Mouse (Mus musculus) ES-Bruce4 (cell line): ENCODE results near the gene Sin3a. TPM values are rescaled to one million over a fixed set of nuclear protein-coding genes. Genes with fewer than 3 reads are reported as not detected.
A peak's percentile ranks its signal among the peaks of the same experiment; 100 is the strongest.

Source experiments
- H3K27ac ChIP-seq: 2 replicates; pipeline ENCODE4 v1.5.1; 2012; ENCODE audit warnings: low read length, inconsistent platforms; ENCODE audit not compliant: insufficient read depth
- H3K27me3 ChIP-seq: 2 replicates; pipeline ENCODE4 v1.6.1; 2012; ENCODE audit warnings: mild to moderate bottlenecking, low read length, inconsistent platforms; ENCODE audit not compliant: control insufficient read depth, poor library complexity, insufficient read depth, severe bottlenecking
- H3K36me3 ChIP-seq: 2 replicates; pipeline ENCODE4 v1.6.1; 2012; ENCODE audit warnings: inconsistent platforms, mild to moderate bottlenecking, low read length, moderate library complexity; ENCODE audit not compliant: control insufficient read depth, poor library complexity, insufficient read depth, severe bottlenecking
- H3K4me1 ChIP-seq: one replicate; pipeline ENCODE4 v1.8.1; 2011; ENCODE audit warnings: low read length; ENCODE audit not compliant: control insufficient read depth, insufficient read depth
- H3K4me3 ChIP-seq: 2 replicates; pipeline ENCODE4 v1.5.1; 2011; ENCODE audit warnings: low read depth, mild to moderate bottlenecking, low read length
- H3K9ac ChIP-seq: 2 replicates; pipeline ENCODE4 v1.6.1; 2012; ENCODE audit warnings: low read depth, mild to moderate bottlenecking, inconsistent platforms; ENCODE audit not compliant: poor library complexity, severe bottlenecking
- H3K9me3 ChIP-seq: replicated peaks from 2 replicates; pipeline ENCODE4 v1.6.1; 2012; ENCODE audit warnings: mild to moderate bottlenecking, low read length, inconsistent platforms; ENCODE audit not compliant: control insufficient read depth, poor library complexity, insufficient read depth, severe bottlenecking
- CTCF ChIP-seq: IDR thresholded peaks from one replicate; pipeline ENCODE4 v1.8.1; 2011; ENCODE audit warnings: low read depth, low read length
- EP300 ChIP-seq: IDR thresholded peaks from 2 replicates; pipeline ENCODE4 v1.6.1; 2011; ENCODE audit warnings: low read depth, low read length; ENCODE audit not compliant: insufficient read depth
- POLR2A ChIP-seq: IDR thresholded peaks from one replicate; pipeline ENCODE4 v1.8.1; 2011; ENCODE audit warnings: low read length; ENCODE audit not compliant: insufficient read depth
- polyA plus RNA-seq: library from polyadenylated mRNA; stranded (reverse); fragments of >200 nt; gene quantifications from 2 replicates; pipeline ENCODE4 v1.2.4, GENCODE M21; 2011; ENCODE audit warnings: low read depth; ENCODE audit not compliant: missing spikeins, insufficient read depth, insufficient read length

The Sin3a gene
- polyA plus RNA-seq, 1 experiment = 141 TPM

- Histone ChIP-seq H3K4me1 (no peaks in the 10 kb centered on the region), H3K9ac (no peak overlapping the region), H3K4me3 (no peak overlapping the region), H3K9me3 (no peaks in the 10 kb centered on the region), H3K36me3 (peaks cover 29% of the 10 kb centered on the region), H3K27ac (no peak overlapping the region), H3K27me3 (no peaks in the 10 kb centered on the region)
- TF ChIP-seq EP300 = no peak
- no peak for TF ChIP-seq POLR2A
- TF ChIP-seq CTCF = no peak
Measured at GRCm38 (mm10) chr9:57129641-57130040, 57.8 kb downstream of the Sin3a start.

GRCm38 (mm10) chr9:57130577-57131433 lies 59.0 kb downstream of the Sin3a start, which contains the start of gene Man2c1:
TSS of gene Man2c1 (plus strand) at chr9:57130690.
- no peaks in the 10 kb centered on the region for H3K9me3 ChIP-seq
- peaks cover 19% of the 10 kb centered on the region for H3K36me3 ChIP-seq
- H3K9ac ChIP-seq = peak within 1 kb of the TSS; percentile 54
- H3K4me1 ChIP-seq = no peaks in the 10 kb centered on the region
- H3K4me3 ChIP-seq = peak within 1 kb of the TSS; percentile 77
- H3K27ac ChIP-seq = peak within 1 kb of the TSS; percentile 39
- TF ChIP-seq EP300 (no peak), POLR2A (peak; percentile 87), CTCF (peak; percentile 78)
- no peaks in the 10 kb centered on the region for H3K27me3 ChIP-seq

GRCm38 (mm10) chr9:57137246-57137645 lies 65.4 kb downstream of the Sin3a start:
- Histone ChIP-seq H3K4me3 (no peak overlapping the region), H3K36me3 (peaks cover 8% of the 10 kb centered on the region), H3K4me1 (no peaks in the 10 kb centered on the region), H3K9ac (no peak overlapping the region), H3K9me3 (no peaks in the 10 kb centered on the region), H3K27me3 (no peaks in the 10 kb centered on the region), H3K27ac (no peak overlapping the region)
- TF ChIP-seq CTCF = no peak
- TF ChIP-seq POLR2A = no peak
- TF ChIP-seq EP300 = no peak

- TF ChIP-seq EP300 = no peak
- no peak for TF ChIP-seq POLR2A
- no peak for TF ChIP-seq CTCF
Measured at GRCm38 (mm10) chr9:57137777-57138176, 65.9 kb downstream of the Sin3a start.

GRCm38 (mm10) chr9:57138507-57138906 lies 66.7 kb downstream of the Sin3a start:
- H3K9me3 ChIP-seq = no peaks in the 10 kb centered on the region
- no peak overlapping the region for H3K9ac ChIP-seq
- no peak overlapping the region for H3K27ac ChIP-seq
- no peaks in the 10 kb centered on the region for H3K27me3 ChIP-seq
- no peak overlapping the region for H3K4me3 ChIP-seq
- no peak for TF ChIP-seq POLR2A
- TF ChIP-seq EP300 = no peak
- no peak for TF ChIP-seq CTCF
- H3K4me1 ChIP-seq = no peaks in the 10 kb centered on the region
- peaks cover 8% of the 10 kb centered on the region for H3K36me3 ChIP-seq

More at GRCm38 (mm10) chr9:57137777-57138176, 65.9 kb downstream of the Sin3a start:
- no peak overlapping the region for H3K4me3 ChIP-seq
- H3K4me1 ChIP-seq = no peaks in the 10 kb centered on the region
- no peak overlapping the region for H3K9ac ChIP-seq
- H3K36me3 ChIP-seq = peaks cover 8% of the 10 kb centered on the region
- no peaks in the 10 kb centered on the region for H3K27me3 ChIP-seq
- H3K9me3 ChIP-seq = no peaks in the 10 kb centered on the region
- no peak overlapping the region for H3K27ac ChIP-seq

- H3K9me3 ChIP-seq = no peaks in the 10 kb centered on the region
- no peak overlapping the region for H3K9ac ChIP-seq
- no peak overlapping the region for H3K27ac ChIP-seq
- TF ChIP-seq POLR2A (no peak), EP300 (no peak), CTCF (no peak)
- H3K36me3 ChIP-seq = peaks cover 8% of the 10 kb centered on the region
- H3K4me1 ChIP-seq = no peaks in the 10 kb centered on the region
- no peaks in the 10 kb centered on the region for H3K27me3 ChIP-seq
- no peak overlapping the region for H3K4me3 ChIP-seq
Measured at GRCm38 (mm10) chr9:57139110-57139509, 67.3 kb downstream of the Sin3a start.
